Mouse (Mus musculus) brain, adult 2 months (tissue): Measurements from ENCODE around the gene Csnk1e.
A peak's percentile ranks its signal among the peaks of the same experiment; 100 is the strongest.

Experiments
- DNase-seq: peaks from one replicate; pipeline ENCODE4 v3.0.0; 2011; ENCODE audit warnings: low read depth, low spot score

Gene Csnk1e

GRCm38 (mm10) chr15:79443856-79444410 lies 11.4 kb downstream of the Csnk1e start:
- peak; percentile 90 for DNase-seq

DNA sequence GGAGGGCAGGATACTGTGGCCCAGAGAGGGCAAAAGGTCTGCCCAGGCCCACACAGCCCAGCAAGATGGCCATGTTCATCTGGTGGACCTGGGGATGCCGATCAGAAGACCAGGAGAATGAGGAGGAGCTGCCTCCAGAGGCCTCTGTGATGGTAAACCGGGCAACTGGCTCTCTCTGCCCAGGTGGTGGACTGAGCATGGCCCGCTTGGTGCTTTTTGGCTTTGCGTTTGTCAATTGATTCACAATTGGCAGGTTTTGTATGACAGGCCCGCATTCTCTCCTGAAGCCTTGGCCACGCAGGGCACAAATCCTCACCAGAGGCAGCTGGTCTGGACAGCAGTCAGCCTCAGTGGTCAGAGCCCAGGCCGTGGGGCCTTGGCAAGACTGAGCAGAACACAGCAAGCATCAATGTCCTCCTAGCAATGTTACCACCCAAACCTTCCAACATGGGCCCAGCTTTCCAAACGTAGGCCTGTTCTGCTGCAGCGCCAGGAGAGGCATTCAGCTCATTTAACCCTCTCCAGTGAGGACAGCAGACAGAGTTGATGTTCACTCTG lies 12.3 kb downstream of the Csnk1e start:
- peak; percentile 28 for DNase-seq

- DNase-seq: no peak
These were observed 13.1 kb downstream of the Csnk1e start for GRCm38 (mm10) chr15:79442257-79442611.

- DNase-seq: peak; percentile 73
These were observed 13.8 kb downstream of the Csnk1e start for GRCm38 (mm10) chr15:79441331-79442256.

- DNase-seq: peak; percentile 38
These were observed 14.6 kb downstream of the Csnk1e start for GRCm38 (mm10) chr15:79440651-79441330.

DNA sequence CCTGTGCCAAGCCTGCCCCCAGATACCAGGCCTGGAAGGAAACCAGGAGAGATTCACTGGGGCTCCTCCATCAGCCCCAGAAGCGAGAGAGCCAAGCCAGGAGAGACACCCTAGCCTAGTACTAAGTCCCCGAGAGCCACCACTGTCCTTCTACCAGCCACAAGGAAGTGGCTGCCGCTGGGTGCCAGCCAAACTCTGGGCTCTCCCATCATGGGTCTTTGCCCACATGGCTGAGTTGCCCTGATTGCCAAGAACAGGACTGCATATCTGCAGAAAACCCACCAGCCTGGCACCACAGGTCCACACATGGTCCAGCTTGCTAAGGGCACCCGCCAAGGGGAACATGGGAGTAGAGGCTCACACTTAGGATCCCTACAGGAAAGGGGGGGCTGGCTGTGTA lies 15.1 kb downstream of the Csnk1e start:
- DNase-seq: peak; percentile 73

- DNase-seq: no peak
These were observed 16.0 kb downstream of the Csnk1e start for GRCm38 (mm10) chr15:79439386-79439785.

GRCm38 (mm10) chr15:79438816-79439215 lies 16.6 kb downstream of the Csnk1e start:
- no peak for DNase-seq

DNA sequence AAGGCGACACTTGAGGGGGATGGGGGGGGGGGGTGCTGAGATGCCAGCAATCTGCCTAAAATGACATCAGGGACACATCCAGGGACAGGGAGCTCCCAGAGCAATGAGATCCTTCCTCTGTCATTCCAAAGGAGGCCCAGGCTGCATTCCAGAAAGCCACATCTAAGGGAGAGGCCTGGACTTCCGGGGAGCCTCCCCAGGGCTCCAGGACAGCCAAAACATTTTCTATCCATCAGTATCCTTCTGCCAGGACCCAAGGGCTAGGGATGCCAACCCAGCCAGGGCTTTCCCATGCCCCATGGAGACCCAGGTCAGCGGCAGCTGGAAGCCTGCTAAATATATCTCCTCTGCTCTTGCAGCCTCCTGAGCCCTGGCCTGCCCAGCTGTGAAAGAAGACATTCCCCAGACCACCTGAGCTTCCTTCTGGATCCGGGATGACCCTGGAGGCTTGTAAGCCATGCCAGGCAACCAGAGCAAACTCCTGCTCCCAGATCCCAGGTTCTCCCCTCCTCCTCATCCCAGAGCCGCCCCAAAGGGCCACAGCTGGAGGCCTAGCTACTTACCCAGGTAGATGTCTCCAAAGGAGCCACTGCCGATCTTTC lies 17.1 kb downstream of the Csnk1e start:
- no peak for DNase-seq

DNA sequence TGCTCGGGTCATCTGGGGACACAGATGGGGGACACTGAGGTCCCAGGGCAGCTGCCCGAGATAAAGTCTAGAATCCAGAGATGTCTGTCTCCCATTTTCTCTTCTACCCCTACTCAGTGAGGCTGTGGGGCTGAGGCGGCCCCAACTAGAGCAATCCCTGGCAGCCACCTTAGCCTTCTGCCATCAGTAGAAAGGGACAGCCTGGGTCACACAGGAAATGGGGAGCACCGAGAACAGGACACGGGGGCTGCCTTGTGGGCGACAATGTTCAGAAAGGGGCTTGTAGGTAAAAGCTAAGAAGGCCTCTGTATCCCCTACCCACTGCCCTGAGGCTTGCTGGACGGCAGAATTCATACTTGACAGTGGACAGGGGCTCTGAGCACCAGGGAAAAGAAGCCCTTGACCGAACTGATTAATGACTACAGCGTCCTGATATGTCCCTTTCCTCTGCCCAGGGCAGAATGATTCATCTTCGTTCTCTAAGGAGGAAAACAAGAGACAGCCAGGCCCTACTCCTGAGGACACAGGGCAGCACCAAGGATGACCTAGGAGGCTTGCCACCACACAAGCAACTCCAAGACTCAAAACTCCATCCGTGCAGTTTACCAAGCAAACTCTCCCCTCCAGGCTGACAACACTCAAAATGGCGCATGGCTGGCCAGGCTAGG lies 17.7 kb downstream of the Csnk1e start:
- DNase-seq: no peak

- DNase-seq: peak; percentile 74
These were observed 18.9 kb downstream of the Csnk1e start for GRCm38 (mm10) chr15:79436481-79436921.

- peak; percentile 50 for DNase-seq
These were observed 20.1 kb downstream of the Csnk1e start for GRCm38 (mm10) chr15:79435191-79435671.

GRCm38 (mm10) chr15:79432892-79433291 lies 22.5 kb downstream of the Csnk1e start:
- peak; percentile 78 for DNase-seq

GRCm38 (mm10) chr15:79432328-79432727 lies 23.0 kb downstream of the Csnk1e start:
- peak; percentile 78 for DNase-seq

GRCm38 (mm10) chr15:79431925-79432324 lies 23.4 kb downstream of the Csnk1e start:
- DNase-seq: no peak

- DNase-seq: no peak
These were observed 24.8 kb downstream of the Csnk1e start for GRCm38 (mm10) chr15:79430461-79431000.

GRCm38 (mm10) chr15:79429994-79430393 lies 25.4 kb downstream of the Csnk1e start:
- no peak for DNase-seq

DNA sequence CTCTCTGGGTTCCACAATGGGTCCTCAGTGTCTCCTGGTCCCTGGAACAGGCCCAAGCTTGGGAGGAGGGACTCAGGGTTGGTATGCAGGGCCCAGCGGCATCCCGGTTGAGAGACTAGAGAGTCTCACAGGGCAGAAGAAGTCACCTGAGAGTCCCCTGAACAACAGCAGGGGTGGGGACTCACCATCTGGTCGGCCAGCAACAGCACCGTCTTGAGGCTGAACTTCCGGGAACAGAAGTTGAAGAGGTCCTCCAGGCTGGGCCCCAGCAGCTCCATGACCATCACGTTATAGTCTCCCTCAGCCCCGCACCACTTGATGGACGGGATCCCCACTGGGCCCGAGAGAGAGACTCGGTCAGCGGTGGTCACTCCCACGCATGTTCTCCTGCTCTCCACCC lies 25.8 kb downstream of the Csnk1e start:
- no peak for DNase-seq

GRCm38 (mm10) chr15:79428616-79429015 lies 26.8 kb downstream of the Csnk1e start:
- DNase-seq: no peak

DNA sequence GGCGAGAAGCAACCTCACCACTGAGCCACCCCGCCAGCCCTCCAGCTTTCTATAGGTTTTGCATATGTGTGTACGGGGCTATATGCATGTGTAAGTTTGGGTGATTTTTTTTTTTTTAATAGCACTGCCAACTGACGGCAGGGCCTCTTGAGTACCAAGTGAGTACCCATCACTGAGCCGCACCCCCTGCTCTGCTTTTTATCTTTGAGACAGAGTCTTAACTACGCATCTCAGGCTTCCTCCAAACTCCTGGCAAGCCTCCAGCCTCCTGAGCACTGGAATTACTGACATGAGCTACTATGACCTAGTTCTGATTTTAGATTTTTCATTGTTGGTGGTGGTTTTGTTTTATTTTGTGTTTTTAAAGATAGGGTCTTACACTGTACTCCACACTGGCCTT lies 27.9 kb downstream of the Csnk1e start:
- DNase-seq: peak; percentile 68

- DNase-seq: no peak
These were observed 29.9 kb downstream of the Csnk1e start for GRCm38 (mm10) chr15:79425516-79425915.
